Mouse (Mus musculus) C2C12 (cell line): ENCODE measurements around the gene Enam. TPM values are rescaled to one million over a fixed set of nuclear protein-coding genes. Genes with fewer than 3 reads are reported as not detected.

Experiments
- H3K27me3 ChIP-seq: one replicate; pipeline ENCODE4 v1.6.1; 2011; ENCODE audit not compliant: control insufficient read depth, insufficient read depth, insufficient read length
- H3K36me3 ChIP-seq: one replicate; pipeline ENCODE4 v1.6.1; 2011; ENCODE audit not compliant: control insufficient read depth, insufficient read depth
- H3K4me3 ChIP-seq: one replicate; pipeline ENCODE4 v1.5.1; 2011; ENCODE audit warnings: mild to moderate bottlenecking, control low read depth; ENCODE audit not compliant: poor library complexity, insufficient read depth, severe bottlenecking
- H3K79me2 ChIP-seq: one replicate; pipeline ENCODE4 v1.6.1; 2011; ENCODE audit not compliant: control insufficient read depth, insufficient read depth
- H3K79me3 ChIP-seq: one replicate; pipeline ENCODE4 v1.6.1; 2011; ENCODE audit warnings: low read depth, control low read depth
- H3ac ChIP-seq: one replicate; pipeline ENCODE3; 2011; ENCODE audit warnings: low read depth; ENCODE audit not compliant: control insufficient read depth, insufficient read length
- CEBPB ChIP-seq: IDR thresholded peaks from one replicate; pipeline ENCODE4 v1.6.1; 2011; ENCODE audit warnings: low read depth, mild to moderate bottlenecking, control low read depth, moderate library complexity
- CTCF ChIP-seq: IDR thresholded peaks from one replicate; pipeline ENCODE4 v1.5.1; 2011; ENCODE audit not compliant: control insufficient read depth, insufficient read depth, insufficient read length
- FOSL1 ChIP-seq: IDR thresholded peaks from one replicate; pipeline ENCODE4 v1.8.0; 2011; ENCODE audit warnings: mild to moderate bottlenecking, low read length; ENCODE audit not compliant: poor library complexity, insufficient read depth, severe bottlenecking
- MAX ChIP-seq: IDR thresholded peaks from one replicate; pipeline ENCODE4 v1.6.1; 2011; ENCODE audit warnings: mild to moderate bottlenecking, control low read depth
- MYOD1 ChIP-seq: IDR thresholded peaks from one replicate; pipeline ENCODE4 v1.6.1; 2011; ENCODE audit warnings: low read depth; ENCODE audit not compliant: control insufficient read depth, insufficient read length
- MYOG ChIP-seq: IDR thresholded peaks from one replicate; pipeline ENCODE4 v1.6.1; 2011; ENCODE audit not compliant: control insufficient read depth, insufficient read length; ENCODE audit errors: extremely low read depth
- USF1 ChIP-seq: IDR thresholded peaks from one replicate; pipeline ENCODE4 v1.6.1; 2011; ENCODE audit warnings: low read depth, mild to moderate bottlenecking, control low read depth, moderate library complexity
- polyA plus RNA-seq: library from polyadenylated mRNA; unstranded; fragments of >200 nt; fragmentation: generic; extraction: Trizol; gene quantifications from one replicate; pipeline ENCODE4 v1.2.1, GENCODE M21; 2012; ENCODE audit warnings: missing spikeins

Gene Enam
- polyA plus RNA-seq, 1 experiment: not detected

DNA sequence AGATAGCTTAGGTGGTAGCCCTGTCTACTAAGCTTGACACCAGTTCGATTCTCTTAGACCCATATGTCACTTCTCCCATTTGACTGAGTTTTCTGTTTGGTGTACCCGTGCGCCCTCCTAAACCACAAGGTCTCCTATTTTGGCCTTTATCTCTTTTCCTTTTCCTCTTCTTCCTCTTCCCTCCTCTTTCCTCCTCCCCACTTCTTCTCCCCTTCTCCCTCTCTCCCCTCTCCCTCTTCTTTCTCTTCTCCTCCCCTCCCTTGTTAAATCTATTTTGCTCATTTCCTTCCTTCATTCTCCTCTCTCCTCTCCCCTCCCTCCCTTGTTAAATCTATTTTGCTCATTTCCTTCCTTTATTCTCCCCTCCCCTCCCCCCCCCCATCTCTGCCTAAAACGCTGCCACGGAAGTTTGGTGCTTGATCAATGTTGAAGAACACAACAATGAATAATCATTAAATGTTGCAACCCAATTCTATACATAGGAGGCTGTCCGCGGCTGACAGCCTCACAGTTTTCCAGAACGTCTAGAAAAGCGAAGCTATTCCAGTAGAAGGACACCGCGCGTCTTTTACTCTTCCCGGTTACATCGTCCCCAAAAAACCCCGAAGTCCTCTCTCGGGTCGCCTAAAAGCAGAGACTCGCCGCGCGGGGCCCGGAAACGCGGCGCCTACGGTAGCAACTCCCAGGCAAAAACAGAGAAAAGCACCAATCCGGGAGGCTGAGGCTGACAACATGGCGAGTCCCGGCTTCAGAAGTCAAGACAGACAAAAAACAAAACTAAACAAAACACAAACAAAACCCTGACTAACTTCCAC lies 65.7 kb downstream of the Enam start:
- peak overlapping the region; percentile 41 for H3K4me3 ChIP-seq
- peaks cover 32% of the 10 kb centered on the region for H3K79me2 ChIP-seq
- no peaks in the 10 kb centered on the region for H3K27me3 ChIP-seq
- H3ac ChIP-seq: peak overlapping the region; percentile 69
- H3K79me3 ChIP-seq: peaks cover 30% of the 10 kb centered on the region
- TF ChIP-seq CTCF: no peak
- no peak for TF ChIP-seq MYOG
- no peak for TF ChIP-seq USF1
- no peak for TF ChIP-seq CEBPB
- no peak for TF ChIP-seq MYOD1
- peaks cover 25% of the 10 kb centered on the region for H3K36me3 ChIP-seq

DNA sequence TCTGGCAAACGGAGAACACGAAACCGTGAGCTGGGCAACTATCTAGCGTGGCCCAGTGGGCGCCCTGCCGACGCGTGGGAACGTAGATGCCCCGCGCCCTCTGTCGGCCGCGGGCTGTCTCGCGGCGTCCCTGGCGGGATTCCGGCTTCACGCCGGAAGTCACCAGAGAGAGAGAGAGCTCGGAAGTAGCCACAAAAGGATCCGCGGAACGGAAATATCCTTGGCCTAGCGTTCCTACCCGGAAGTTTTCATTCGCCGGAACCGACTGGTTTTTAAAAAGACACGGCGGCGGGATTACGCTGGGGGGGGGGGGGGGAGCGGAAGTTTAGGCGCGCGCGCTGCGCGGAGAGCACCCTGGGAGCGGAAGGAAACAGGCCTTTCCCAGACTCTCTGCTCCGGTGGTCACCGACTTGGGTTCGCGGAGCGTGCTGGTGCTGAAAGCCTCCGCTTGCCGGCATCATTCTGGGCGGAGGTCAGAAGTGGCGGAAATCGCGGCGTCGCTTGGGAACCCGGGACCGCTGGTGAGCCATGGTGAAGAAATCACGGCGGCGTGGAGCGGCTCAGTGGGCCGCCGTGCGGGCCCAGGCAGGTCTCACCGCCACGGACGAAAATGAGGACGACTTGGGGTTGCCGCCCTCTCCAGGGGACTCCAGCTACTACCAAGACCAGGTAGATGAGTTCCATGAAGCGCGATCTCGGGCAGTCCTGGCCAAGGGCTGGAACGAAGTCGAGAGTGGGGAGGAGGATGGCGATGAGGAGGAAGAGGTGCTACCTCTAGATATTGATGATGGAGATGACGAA lies 66.5 kb downstream of the Enam start, which contains the start of gene Utp3:
Gene Utp3, plus strand, starts transcription at position 377 of the 801 bp plus-strand sequence.
- TF ChIP-seq MAX: peak; percentile 72
- no peak for TF ChIP-seq FOSL1
- TF ChIP-seq CTCF: peak; percentile 92
- H3ac ChIP-seq: peak within 1 kb of the TSS; percentile 92
- peak within 1 kb of the TSS; percentile 89 for H3K4me3 ChIP-seq

More for the DNA sequence above, 66.5 kb downstream of the Enam start, which contains the start of gene Utp3:
- Histone ChIP-seq H3K27me3 (no peaks in the 10 kb centered on the region), H3K36me3 (peaks cover 25% of the 10 kb centered on the region), H3K79me3 (peaks cover 30% of the 10 kb centered on the region), H3K79me2 (peaks cover 32% of the 10 kb centered on the region)

Other genes with a start within 250 kb of the Enam start
- not detected for gene Gm7714, start 219.1 kb upstream of the Enam start, polyA plus RNA-seq
- not detected for gene Prol1, start 170.7 kb upstream of the Enam start, polyA plus RNA-seq
- gene Amtn, start 111.9 kb upstream of the Enam start, polyA plus RNA-seq: not detected
- not detected for gene Ambn, start 32.0 kb upstream of the Enam start, polyA plus RNA-seq
- not detected for gene Jchain, start 39.9 kb downstream of the Enam start, polyA plus RNA-seq
- gene Utp3, start 66.5 kb downstream of the Enam start, polyA plus RNA-seq: 43.7 TPM
- gene Rufy3, start 77.1 kb downstream of the Enam start, polyA plus RNA-seq: 3.5 TPM
- 30.2 TPM for gene Grsf1, start 188.2 kb downstream of the Enam start, polyA plus RNA-seq
- gene Mob1b, start 232.9 kb downstream of the Enam start, polyA plus RNA-seq: 5.5 TPM